Mouse (Mus musculus): ENCODE results near the gene Mmp19. TPM values are rescaled to one million over a fixed set of nuclear protein-coding genes. Genes with fewer than 3 reads are reported as not detected.
A peak's percentile ranks its signal among the peaks of the same experiment; 100 is the strongest.

Gene Mmp19
- polyA plus RNA-seq, 1 experiment from 2014 or later, result 13.5 TPM

DNA sequence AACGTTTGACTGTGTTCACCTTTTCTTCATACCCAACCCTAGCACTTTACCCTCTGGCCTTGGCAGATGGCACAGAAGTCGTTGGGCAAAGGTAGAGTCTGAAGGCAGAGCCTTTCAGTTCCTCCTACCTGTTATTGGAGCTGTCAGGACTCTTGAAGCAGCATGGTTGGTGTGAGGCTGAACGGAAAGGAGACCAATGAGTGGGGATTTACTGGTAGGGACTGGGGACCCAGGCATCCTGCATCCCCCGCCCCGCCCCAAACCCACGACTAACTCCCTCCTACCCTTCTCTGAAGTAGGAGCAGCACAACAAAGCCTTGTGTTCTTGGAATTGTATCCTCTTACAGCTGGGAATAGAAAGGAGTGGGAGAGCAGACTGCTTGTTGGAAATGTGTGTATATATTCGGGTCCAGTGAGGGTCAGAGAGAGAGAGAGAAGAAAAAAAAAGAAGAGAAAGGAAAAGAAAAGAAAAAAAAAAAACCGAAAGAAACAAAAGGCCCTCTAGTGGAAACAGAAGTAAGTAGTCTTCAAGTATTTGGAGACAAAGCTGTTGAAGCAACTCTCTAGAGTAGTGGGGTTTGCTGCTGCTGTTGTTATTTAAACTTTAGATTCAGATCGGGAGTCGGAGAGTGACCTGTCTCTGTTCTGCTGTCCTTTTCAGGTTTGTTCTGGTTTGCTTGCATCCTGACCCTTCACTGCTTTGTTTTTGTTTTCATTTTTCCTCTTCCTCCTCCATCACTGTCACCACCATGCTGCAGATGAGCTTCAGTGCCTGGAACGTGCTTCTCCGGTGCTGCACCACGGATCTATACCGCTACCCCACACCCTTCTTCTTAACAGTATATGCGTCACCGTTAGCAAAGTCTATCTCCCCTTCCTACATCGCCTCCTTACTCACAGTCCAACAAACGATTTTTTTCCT, 45.8 kb upstream of the Mmp19 start, which contains the start of gene Dgka:
Dgka (minus strand) TSS at position 176 of the 922 bp plus-strand sequence.
- DNase-seq (peak; percentile 21), ATAC-seq (no peak)
- TF ChIP-seq EP300 (IDR thresholded peaks at IDR 0.05; ENCODE audit: low read depth) (no peak), CTCF (IDR thresholded peaks at IDR 0.05; ENCODE audit: low read depth) (peak; percentile 40; the same call in 1 of the 2 replicates)
- Histone ChIP-seq H3K27ac (ENCODE audit: low read depth) (peak within 1 kb of the TSS; percentile 91), H3K9me3 (ENCODE audit: low read length) (no peaks in the 10 kb centered on the region), H3K9ac (replicated peaks) (peak within 1 kb of the TSS; percentile 71), H3K27me3 (ENCODE audit: insufficient read depth, low read length) (peaks cover 6% of the 10 kb centered on the region; the same call in 1 of the 2 replicates), H3K4me2 (ENCODE audit: low read depth, low read length) (peak within 1 kb of the TSS; percentile 76), H3K36me3 (replicated peaks; ENCODE audit: insufficient read depth, low read length) (no peaks in the 10 kb centered on the region), H3K4me3 (ENCODE audit: low read depth, low read length) (peak within 1 kb of the TSS; percentile 60), H3K4me1 (ENCODE audit: insufficient read depth) (peaks cover 34% of the 10 kb centered on the region)
- WGBS (ENCODE audit: insufficient replicate concordance), result 29% methylated on average over 18 of the region's 18 CpGs

DNA sequence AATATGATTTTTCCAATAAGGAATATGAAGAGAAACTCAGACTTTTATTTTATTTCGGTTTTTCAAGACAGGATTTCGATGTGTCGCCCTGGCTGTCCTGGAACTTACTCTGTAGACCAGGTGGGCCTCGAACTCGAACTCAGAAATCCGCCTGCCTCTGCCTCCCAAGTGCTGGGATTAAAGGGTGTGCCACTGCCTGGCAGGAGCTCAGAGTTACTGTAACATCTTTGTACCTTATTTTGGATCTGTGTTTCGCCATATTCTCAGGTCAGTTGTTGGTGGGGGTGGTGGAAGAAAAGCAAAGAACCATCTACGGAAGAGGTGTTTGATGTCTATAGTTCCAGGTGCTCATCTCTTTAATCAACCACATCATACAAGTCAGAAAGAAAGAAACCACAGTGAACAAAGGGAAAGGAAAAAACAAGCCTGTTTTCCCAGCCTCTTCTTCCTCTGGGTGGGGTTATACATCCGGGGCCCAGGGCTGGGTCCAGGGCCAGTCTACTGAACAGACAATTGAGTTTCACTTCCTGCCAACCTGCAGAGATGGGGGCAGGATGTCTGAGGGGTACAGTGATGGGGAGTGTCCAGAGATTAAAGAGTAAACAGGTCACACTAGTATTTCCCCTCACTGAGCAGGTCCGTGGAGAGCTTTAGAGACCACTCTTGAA, 44.6 kb upstream of the Mmp19 start:
- Histone ChIP-seq H3K36me3 (replicated peaks; ENCODE audit: insufficient read depth, low read length) (no peaks in the 10 kb centered on the region), H3K27ac (ENCODE audit: low read depth) (peak overlapping the region; percentile 91), H3K4me2 (ENCODE audit: low read depth, low read length) (no peak overlapping the region), H3K27me3 (ENCODE audit: insufficient read depth, low read length) (peaks cover 6% of the 10 kb centered on the region; the same call in 1 of the 2 replicates), H3K4me1 (ENCODE audit: insufficient read depth) (peaks cover 31% of the 10 kb centered on the region), H3K9me3 (ENCODE audit: low read length) (no peaks in the 10 kb centered on the region), H3K4me3 (ENCODE audit: low read depth, low read length) (no peak overlapping the region), H3K9ac (replicated peaks) (no peak overlapping the region)
- TF ChIP-seq CTCF (IDR thresholded peaks at IDR 0.05; ENCODE audit: low read depth), result no peak
- no peak for TF ChIP-seq EP300 (IDR thresholded peaks at IDR 0.05; ENCODE audit: low read depth)
- WGBS (ENCODE audit: insufficient replicate concordance), result 73% methylated on average over 10 of the region's 10 CpGs
- ATAC-seq (no peak), DNase-seq (peak; percentile 39)

DNA sequence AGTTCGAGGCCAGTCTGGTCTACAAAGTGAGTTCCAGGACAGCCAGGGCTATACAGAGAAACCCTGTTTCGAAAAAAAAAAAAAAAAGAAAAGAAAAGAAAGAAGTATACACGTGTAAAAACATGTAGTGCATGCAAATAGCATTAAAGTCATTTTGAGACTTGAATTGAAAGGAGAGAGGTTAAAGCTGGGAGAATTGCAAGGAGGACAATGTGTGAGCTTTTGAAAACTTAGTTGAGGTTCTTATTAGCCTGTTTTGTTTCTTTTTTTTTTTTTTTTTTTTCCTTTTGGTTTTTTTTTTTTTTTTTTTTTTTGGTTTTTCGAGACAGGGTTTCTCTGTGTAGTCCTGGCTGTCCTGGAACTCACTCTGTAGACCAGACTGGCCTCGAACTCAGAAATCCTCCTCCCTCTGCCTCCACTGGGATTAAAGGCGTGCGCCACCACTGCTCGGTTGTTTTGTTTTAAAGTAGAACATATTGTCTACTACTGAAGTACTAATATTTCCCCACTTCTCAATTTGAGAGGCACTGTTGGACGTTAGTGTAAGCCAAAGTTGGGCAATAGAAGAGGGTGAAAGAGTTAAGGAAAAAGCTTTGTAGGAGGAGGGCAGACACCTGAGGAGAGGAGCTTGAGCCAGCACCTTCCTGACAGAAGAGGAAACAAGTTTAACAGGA, 43.6 kb upstream of the Mmp19 start:
- ATAC-seq, result no peak
- TF ChIP-seq CTCF (IDR thresholded peaks at IDR 0.05; ENCODE audit: low read depth), result no peak
- no peak for TF ChIP-seq EP300 (IDR thresholded peaks at IDR 0.05; ENCODE audit: low read depth)
- 30% methylated on average over 9 of the region's 9 CpGs for WGBS (ENCODE audit: insufficient replicate concordance)

DNA sequence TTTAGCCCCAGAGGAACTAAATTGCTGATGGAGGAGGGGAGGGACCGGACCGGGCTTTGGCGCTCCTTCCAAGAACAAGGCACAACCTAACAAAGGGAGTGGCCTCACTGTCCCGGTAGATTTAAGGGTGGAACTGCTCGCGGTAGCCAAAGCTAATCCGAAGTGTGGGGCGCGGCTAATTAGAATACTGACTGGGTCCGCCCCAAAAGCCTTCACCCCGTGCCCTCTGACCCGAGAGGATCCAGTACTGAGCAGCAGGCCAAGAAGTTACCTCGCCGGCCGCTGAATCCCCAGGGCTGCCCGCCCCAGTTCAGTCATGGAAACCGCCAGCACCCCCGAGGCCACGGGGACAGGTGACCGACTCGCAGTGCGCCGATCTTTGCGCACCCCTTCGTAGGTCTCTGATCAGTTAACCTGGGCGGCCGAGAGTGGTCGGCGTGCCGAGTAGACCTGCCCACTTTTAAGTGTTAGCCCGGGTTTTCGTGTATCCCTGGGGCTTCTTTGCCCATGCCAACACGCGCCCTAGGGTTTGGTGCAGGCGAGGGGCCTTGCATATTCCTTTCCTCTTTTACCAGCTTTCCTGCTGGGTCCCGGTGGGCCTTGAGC, 43.0 kb upstream of the Mmp19 start, which contains the start of gene Pym1:
Pym1 (plus strand) TSS at position 244 of the 606 bp plus-strand sequence.
- Histone ChIP-seq H3K27me3 (ENCODE audit: insufficient read depth, low read length) (peaks cover 6% of the 10 kb centered on the region; the same call in 1 of the 2 replicates), H3K4me2 (ENCODE audit: low read depth, low read length) (peak within 1 kb of the TSS; percentile 79), H3K4me1 (ENCODE audit: insufficient read depth) (peaks cover 27% of the 10 kb centered on the region), H3K4me3 (ENCODE audit: low read depth, low read length) (peak within 1 kb of the TSS; percentile 78), H3K9me3 (ENCODE audit: low read length) (no peaks in the 10 kb centered on the region), H3K36me3 (replicated peaks; ENCODE audit: insufficient read depth, low read length) (no peaks in the 10 kb centered on the region), H3K9ac (replicated peaks) (peak within 1 kb of the TSS; percentile 73), H3K27ac (ENCODE audit: low read depth) (peak within 1 kb of the TSS; percentile 91)
- DNase-seq, result peak; percentile 86
- ATAC-seq, result peak; percentile 87
- TF ChIP-seq EP300 (IDR thresholded peaks at IDR 0.05; ENCODE audit: low read depth), result no peak
- TF ChIP-seq CTCF (IDR thresholded peaks at IDR 0.05; ENCODE audit: low read depth), result no peak
- under 1% methylated on average over 36 of the region's 36 CpGs for WGBS (ENCODE audit: insufficient replicate concordance)

More for the DNA sequence above, 43.6 kb upstream of the Mmp19 start:
- Histone ChIP-seq H3K27ac (ENCODE audit: low read depth) (peak overlapping the region; percentile 91), H3K9ac (replicated peaks) (peak overlapping the region; percentile 73), H3K4me3 (ENCODE audit: low read depth, low read length) (peak overlapping the region; percentile 78), H3K9me3 (ENCODE audit: low read length) (no peaks in the 10 kb centered on the region), H3K4me1 (ENCODE audit: insufficient read depth) (peaks cover 31% of the 10 kb centered on the region), H3K36me3 (replicated peaks; ENCODE audit: insufficient read depth, low read length) (no peaks in the 10 kb centered on the region), H3K27me3 (ENCODE audit: insufficient read depth, low read length) (peaks cover 6% of the 10 kb centered on the region; the same call in 1 of the 2 replicates), H3K4me2 (ENCODE audit: low read depth, low read length) (peak overlapping the region; percentile 79)
- no peak for DNase-seq

DNA sequence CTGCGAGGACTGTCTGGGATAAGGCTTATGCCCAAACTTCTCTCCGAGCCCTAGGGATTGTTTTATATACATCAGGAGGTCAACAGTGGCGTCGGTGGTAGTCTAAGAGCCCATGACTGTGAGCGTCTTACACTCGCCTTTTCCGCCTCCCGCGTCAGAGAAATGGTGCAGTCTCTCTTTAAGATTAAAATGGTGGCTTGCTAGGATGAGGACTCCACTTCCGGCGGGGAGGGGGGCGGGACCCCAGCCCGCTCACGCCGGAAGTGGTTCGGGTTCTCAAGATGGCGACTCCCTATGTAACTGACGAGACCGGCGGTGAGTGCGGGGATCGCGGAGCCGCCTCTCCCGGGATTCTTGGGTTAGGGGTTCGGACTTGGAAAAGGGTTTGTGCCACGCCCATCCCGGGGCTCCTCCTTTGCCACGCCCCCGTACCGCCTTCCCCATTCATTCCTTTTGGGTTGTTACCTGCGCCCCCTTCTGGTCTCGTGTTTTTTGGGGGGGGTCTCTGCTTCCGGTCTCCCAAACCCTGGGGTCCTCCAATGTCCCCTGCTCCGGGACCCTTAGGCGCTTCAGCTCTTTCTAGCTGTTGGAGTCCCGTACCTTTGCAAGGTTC, 42.4 kb upstream of the Mmp19 start:
- TF ChIP-seq EP300 (IDR thresholded peaks at IDR 0.05; ENCODE audit: low read depth), result peak; percentile 32; the same call in 1 of the 2 replicates
- peak; percentile 47 for TF ChIP-seq CTCF (IDR thresholded peaks at IDR 0.05; ENCODE audit: low read depth)

More for the DNA sequence above, 42.4 kb upstream of the Mmp19 start:
- Histone ChIP-seq H3K4me2 (ENCODE audit: low read depth, low read length) (peak overlapping the region; percentile 79), H3K4me3 (ENCODE audit: low read depth, low read length) (peak overlapping the region; percentile 78), H3K36me3 (replicated peaks; ENCODE audit: insufficient read depth, low read length) (no peaks in the 10 kb centered on the region), H3K9me3 (ENCODE audit: low read length) (no peaks in the 10 kb centered on the region), H3K27me3 (ENCODE audit: insufficient read depth, low read length) (peaks cover 6% of the 10 kb centered on the region; the same call in 1 of the 2 replicates), H3K4me1 (ENCODE audit: insufficient read depth) (peaks cover 23% of the 10 kb centered on the region), H3K9ac (replicated peaks) (peak overlapping the region; percentile 73), H3K27ac (ENCODE audit: low read depth) (peak overlapping the region; percentile 91)
- peak; percentile 91 for DNase-seq
- under 1% methylated on average over 37 of the region's 37 CpGs for WGBS (ENCODE audit: insufficient replicate concordance)
- ATAC-seq, result peak; percentile 80
